Mouse (Mus musculus): ENCODE measurements at regions not wholly inside any gene's neighbourhood (a gene's known extent, or its start where the extent isn't known, plus 50 kb on each side); places are given as distances from the start of the nearest gene placed in this dataset.

DNA sequence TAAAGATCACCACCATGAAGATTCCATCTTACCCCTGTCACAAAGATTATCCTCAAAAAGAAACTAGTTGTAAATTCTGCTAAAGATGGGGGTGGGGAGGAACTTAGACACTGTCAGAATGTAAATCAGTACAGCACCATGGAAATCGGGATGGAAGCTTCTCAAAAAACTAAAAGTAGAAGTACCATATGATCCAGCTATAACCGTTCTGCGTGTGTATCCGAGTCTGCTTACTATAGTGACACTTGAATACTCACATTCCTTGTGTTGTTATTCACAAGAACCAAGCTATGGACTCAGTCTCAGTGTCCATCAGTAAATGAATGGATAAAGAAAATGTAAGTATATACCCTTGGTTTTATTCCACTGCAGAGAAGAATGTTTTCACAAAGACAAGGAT is 290.8 kb downstream of the Qdpr start:
- no peaks in the 10 kb centered on the region for H3K27me3 ChIP-seq (ENCODE audit: control insufficient read depth, insufficient read depth, low read length)
- 85% methylated on average over 4 of the region's 4 CpGs for WGBS
- no peak for DNase-seq
- H3K4me1 ChIP-seq (ENCODE audit: control insufficient read depth, insufficient read depth, low read length): no peaks in the 10 kb centered on the region
- TF ChIP-seq CTCF (IDR thresholded peaks at IDR 0.05; ENCODE audit: borderline replicate concordance, insufficient read depth, low read depth, low read length): no peak
- TF ChIP-seq POLR2A (IDR thresholded peaks at IDR 0.05; ENCODE audit: borderline replicate concordance, insufficient read depth, low read length): no peak
- no peak overlapping the region for H3K4me3 ChIP-seq (replicated peaks; ENCODE audit: insufficient read depth, low read depth, low read length)
- H3K27ac ChIP-seq (ENCODE audit: insufficient read depth, low read length): no peak overlapping the region

DNA sequence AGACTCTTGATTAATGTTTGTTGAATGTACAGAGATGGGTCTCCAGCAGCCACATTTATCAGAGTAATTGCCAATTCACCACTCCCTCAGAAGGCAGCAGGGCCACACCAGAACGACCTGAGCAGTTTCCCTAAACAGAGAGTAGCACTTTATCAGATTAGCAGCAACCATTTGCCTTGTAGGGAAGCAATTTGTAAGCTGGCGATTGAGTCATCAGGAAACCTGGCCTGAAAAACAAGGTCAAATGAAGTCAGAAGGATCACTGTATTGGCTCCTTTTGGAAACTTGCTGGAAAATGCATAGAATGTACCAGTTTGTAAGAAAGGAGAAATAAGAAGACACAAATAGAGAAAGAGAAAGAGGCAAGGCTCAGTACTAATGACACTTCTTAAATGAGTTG is 295.1 kb downstream of the Qdpr start:
- Histone ChIP-seq H3K4me3 (replicated peaks; ENCODE audit: insufficient read depth, low read depth, low read length) (no peak overlapping the region), H3K4me1 (ENCODE audit: control insufficient read depth, insufficient read depth, low read length) (no peaks in the 10 kb centered on the region), H3K27ac (ENCODE audit: insufficient read depth, low read length) (no peak overlapping the region), H3K27me3 (ENCODE audit: control insufficient read depth, insufficient read depth, low read length) (no peaks in the 10 kb centered on the region)
- TF ChIP-seq CTCF (IDR thresholded peaks at IDR 0.05; ENCODE audit: borderline replicate concordance, insufficient read depth, low read depth, low read length) (no peak), POLR2A (IDR thresholded peaks at IDR 0.05; ENCODE audit: borderline replicate concordance, insufficient read depth, low read length) (no peak)
- DNase-seq: no peak
- WGBS: 53% methylated on average over 2 of the region's 2 CpGs

DNA sequence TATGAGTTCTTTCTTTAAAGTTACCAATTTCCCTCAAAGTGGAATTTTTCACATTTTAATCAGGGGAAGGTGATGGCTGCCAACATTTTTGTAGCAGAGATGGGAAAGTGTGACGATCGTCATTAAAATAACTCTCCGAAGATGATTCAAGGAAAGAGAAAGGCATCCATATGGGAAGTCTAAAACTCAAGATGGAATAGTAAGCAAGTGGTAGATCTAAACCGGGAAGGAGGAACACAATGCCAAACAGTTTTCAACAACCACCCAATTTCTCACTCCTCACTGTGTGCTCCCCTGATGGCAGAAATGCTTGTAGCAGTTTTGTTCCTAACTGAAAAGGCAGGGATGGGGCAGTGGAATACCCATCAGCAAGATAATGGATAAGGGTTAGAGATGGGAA is 305.9 kb downstream of the Qdpr start:
- H3K27me3 ChIP-seq (ENCODE audit: control insufficient read depth, insufficient read depth, low read length): no peaks in the 10 kb centered on the region
- no peaks in the 10 kb centered on the region for H3K4me1 ChIP-seq (ENCODE audit: control insufficient read depth, insufficient read depth, low read length)
- TF ChIP-seq CTCF (IDR thresholded peaks at IDR 0.05; ENCODE audit: borderline replicate concordance, insufficient read depth, low read depth, low read length) (no peak), POLR2A (IDR thresholded peaks at IDR 0.05; ENCODE audit: borderline replicate concordance, insufficient read depth, low read length) (no peak)
- H3K4me3 ChIP-seq (replicated peaks; ENCODE audit: insufficient read depth, low read depth, low read length): no peak overlapping the region
- DNase-seq: no peak
- 89% methylated on average over 4 of the region's 4 CpGs for WGBS
- H3K27ac ChIP-seq (ENCODE audit: insufficient read depth, low read length): no peak overlapping the region

DNA sequence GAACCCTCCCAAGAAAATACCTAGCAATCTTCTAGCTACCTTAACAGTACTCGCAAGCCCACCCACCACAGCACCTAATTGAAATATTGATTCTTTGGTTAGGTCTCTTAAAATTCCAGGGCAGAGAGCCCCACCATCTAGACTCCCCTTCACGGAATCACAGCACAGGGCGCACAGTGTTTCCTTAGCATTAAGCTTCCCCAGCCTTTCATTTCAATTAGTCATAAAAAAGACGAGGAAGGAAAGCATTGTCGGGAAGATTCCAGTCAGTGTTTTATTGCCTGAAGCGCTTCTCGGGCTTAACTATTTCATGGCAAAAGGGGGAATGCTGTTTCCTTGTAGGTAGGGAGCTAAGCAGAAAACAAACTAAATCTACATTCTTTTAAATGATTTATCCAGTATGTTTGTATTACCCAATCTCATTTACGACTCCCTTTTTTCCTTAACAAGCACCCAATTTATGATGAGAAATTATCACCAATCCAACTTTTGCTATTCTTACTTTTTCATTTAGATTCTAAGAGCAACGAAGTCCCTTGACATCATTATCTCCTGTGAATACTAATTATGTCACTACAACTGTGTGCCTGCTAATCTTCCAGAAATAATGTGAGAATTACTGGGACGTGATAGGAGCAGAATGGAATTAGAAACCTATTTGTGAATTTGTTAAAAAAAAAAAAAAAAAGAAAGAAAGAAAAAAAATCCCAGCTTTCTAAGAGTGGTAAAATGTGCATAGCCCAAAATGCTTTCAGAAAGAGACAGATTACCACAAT is 312.6 kb downstream of the Qdpr start:
- WGBS: 30% methylated on average over 10 of the region's 10 CpGs
- Histone ChIP-seq H3K27ac (ENCODE audit: insufficient read depth, low read length) (no peak overlapping the region), H3K27me3 (ENCODE audit: control insufficient read depth, insufficient read depth, low read length) (no peaks in the 10 kb centered on the region), H3K4me3 (replicated peaks; ENCODE audit: insufficient read depth, low read depth, low read length) (no peak overlapping the region), H3K4me1 (ENCODE audit: control insufficient read depth, insufficient read depth, low read length) (no peaks in the 10 kb centered on the region)
- no peak for DNase-seq
- TF ChIP-seq CTCF (IDR thresholded peaks at IDR 0.05; ENCODE audit: borderline replicate concordance, insufficient read depth, low read depth, low read length): no peak
- no peak for TF ChIP-seq POLR2A (IDR thresholded peaks at IDR 0.05; ENCODE audit: borderline replicate concordance, insufficient read depth, low read length)

DNA sequence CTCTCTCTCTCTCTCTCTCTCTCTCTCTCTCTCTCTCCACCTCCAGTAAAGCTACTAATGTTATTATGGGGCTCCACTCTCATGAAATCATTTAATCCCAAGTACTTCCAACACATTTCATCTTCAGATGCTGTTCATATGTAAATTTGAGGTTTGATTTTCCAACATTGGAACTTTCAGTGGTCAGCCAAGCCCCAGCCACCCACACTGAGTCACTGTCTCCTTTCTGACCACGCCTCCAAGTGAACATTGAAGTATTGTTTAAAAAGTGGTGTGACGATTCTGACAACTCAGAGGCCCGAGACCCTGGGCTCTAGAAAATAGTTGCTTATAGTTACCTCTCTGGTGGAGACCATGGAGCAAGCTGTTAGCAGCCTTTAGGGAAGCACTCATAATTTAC is 313.3 kb downstream of the Qdpr start:
- DNase-seq: no peak

DNA sequence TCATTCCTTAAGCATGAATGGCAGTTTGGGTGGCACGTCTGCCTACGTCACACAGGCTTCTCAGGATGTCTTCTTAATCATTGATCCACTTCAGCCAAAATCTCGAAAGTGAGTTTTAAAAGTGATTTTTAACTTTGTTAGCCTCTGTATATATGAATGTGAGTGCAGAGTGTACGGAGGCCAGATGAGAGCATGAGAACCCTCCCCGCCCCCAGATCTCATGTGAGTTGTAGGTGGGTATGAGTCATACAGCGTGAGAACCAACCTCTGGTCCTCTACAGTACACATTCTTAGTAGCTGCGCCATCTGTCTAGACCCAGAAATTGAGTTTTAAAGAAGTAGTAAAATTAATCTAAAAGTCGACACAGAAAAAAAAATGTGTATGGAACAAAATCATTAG is 322.1 kb downstream of the Qdpr start:
- Histone ChIP-seq H3K27ac (ENCODE audit: insufficient read depth, low read length) (no peak overlapping the region), H3K4me3 (replicated peaks; ENCODE audit: insufficient read depth, low read depth, low read length) (no peak overlapping the region), H3K27me3 (ENCODE audit: control insufficient read depth, insufficient read depth, low read length) (no peaks in the 10 kb centered on the region), H3K4me1 (ENCODE audit: control insufficient read depth, insufficient read depth, low read length) (no peaks in the 10 kb centered on the region)
- TF ChIP-seq POLR2A (IDR thresholded peaks at IDR 0.05; ENCODE audit: borderline replicate concordance, insufficient read depth, low read length) (no peak), CTCF (IDR thresholded peaks at IDR 0.05; ENCODE audit: borderline replicate concordance, insufficient read depth, low read depth, low read length) (no peak)
- WGBS: 87% methylated on average over 8 of the region's 8 CpGs
- DNase-seq: no peak

More for the DNA sequence above, 313.3 kb downstream of the Qdpr start:
- H3K27me3 ChIP-seq (ENCODE audit: control insufficient read depth, insufficient read depth, low read length): no peaks in the 10 kb centered on the region
- no peaks in the 10 kb centered on the region for H3K4me1 ChIP-seq (ENCODE audit: control insufficient read depth, insufficient read depth, low read length)
- 23% methylated on average over 3 of the region's 3 CpGs for whole genome bisulfite sequencing
- no peak overlapping the region for H3K27ac ChIP-seq (ENCODE audit: insufficient read depth, low read length)
- TF ChIP-seq CTCF (IDR thresholded peaks at IDR 0.05; ENCODE audit: borderline replicate concordance, insufficient read depth, low read depth, low read length) (no peak), POLR2A (IDR thresholded peaks at IDR 0.05; ENCODE audit: borderline replicate concordance, insufficient read depth, low read length) (no peak)
- H3K4me3 ChIP-seq (replicated peaks; ENCODE audit: insufficient read depth, low read depth, low read length): no peak overlapping the region

DNA sequence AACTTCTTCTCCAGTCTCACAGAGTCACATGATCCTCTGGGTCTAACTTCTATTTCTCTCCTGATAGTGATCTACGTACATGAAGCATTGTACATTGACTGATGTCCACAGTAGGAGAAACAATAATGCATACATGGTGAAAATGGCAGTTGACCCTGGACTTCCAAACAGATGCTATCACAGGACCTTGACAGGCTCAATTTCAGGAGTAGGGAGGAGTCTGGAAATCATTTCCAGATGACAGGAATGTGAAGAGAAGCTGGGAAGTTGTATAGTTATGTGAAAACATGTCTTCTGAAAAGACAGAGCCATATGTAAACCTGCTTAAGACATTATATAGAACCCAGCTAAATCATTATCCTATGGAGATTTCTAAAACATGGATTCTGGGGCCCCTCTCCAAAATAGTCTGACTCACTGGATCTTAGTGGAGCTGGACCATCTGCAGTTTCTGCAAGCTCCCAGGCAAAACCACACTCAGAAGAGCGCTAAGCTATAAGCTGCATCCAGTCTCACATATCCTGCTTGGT is 322.3 kb upstream of the Ldb2 start:
- 90% methylated on average over 2 of the region's 2 CpGs for WGBS
- no peak for DNase-seq
- Histone ChIP-seq H3K4me1 (ENCODE audit: control insufficient read depth, insufficient read depth, low read length) (no peaks in the 10 kb centered on the region), H3K27me3 (ENCODE audit: control insufficient read depth, insufficient read depth, low read length) (no peaks in the 10 kb centered on the region), H3K27ac (ENCODE audit: insufficient read depth, low read length) (no peak overlapping the region), H3K4me3 (replicated peaks; ENCODE audit: insufficient read depth, low read depth, low read length) (no peak overlapping the region)
- TF ChIP-seq CTCF (IDR thresholded peaks at IDR 0.05; ENCODE audit: borderline replicate concordance, insufficient read depth, low read depth, low read length): no peak
- TF ChIP-seq POLR2A (IDR thresholded peaks at IDR 0.05; ENCODE audit: borderline replicate concordance, insufficient read depth, low read length): no peak

DNA sequence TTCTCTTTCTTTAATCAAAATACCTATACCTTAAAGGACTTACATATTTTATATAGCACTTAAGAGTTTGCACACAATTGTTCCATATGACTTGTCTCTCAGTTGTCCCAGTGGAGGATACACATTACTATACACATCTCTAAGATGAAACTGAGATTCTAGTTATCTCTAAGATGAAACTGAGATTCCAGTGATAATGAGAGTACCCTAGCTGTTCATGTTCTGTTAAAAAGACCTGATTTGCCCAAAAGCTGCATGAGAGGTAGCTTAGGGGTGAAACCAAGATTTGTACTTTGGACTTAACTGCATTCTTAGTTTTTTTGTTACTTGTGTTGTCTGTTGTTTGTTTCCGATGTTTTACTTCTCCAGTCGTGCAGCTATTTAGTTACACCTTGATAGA is 320.3 kb upstream of the Ldb2 start:
- Histone ChIP-seq H3K4me1 (ENCODE audit: control insufficient read depth, insufficient read depth, low read length) (no peaks in the 10 kb centered on the region), H3K27me3 (ENCODE audit: control insufficient read depth, insufficient read depth, low read length) (no peaks in the 10 kb centered on the region), H3K4me3 (replicated peaks; ENCODE audit: insufficient read depth, low read depth, low read length) (no peak overlapping the region), H3K27ac (ENCODE audit: insufficient read depth, low read length) (no peak overlapping the region)
- no peak for DNase-seq
- WGBS: 97% methylated on average over 2 of the region's 2 CpGs
- no peak for TF ChIP-seq POLR2A (IDR thresholded peaks at IDR 0.05; ENCODE audit: borderline replicate concordance, insufficient read depth, low read length)
- TF ChIP-seq CTCF (IDR thresholded peaks at IDR 0.05; ENCODE audit: borderline replicate concordance, insufficient read depth, low read depth, low read length): no peak
